Mouse (Mus musculus): ENCODE data around the gene Tnnt1. TPM values are rescaled to one million over a fixed set of nuclear protein-coding genes. Genes with fewer than 3 reads are reported as not detected.

The Tnnt1 gene
- polyA plus RNA-seq, 1 experiment: 1.8 TPM

DNA sequence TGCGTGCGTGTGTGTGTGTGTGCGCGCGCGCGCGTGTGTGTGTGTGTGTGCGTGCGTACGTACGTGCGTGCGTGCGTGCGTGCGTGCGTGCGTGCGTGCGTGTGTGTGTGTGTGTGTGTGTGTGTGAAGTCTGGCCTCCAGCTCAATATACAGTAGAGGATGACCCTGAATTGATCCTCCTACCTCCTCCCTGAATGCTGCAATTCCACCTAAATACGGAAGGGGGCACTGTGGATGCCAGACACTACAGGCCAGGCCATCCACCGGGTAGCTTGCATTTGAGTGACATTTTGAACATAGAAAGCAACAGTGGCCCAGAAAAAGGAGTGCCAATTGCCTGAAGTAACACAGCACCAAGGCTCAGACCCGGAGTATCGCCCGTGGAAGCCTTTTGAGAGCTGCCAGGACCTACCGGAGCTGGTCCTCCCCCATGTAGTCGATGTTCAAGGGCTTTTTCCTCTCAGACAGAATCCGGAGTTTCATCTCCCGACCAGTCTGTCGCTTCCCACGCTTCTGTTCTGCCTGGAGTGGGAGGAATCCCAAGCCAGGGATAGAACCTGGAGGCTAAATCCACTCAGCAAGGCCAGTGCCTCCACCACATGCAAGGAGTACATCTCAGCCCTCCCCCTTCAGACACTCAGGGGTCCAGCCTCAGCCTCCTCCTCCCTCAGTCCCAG is 8.0 kb downstream of the Tnnt1 start:
- no peak overlapping the region for H3K4me3 ChIP-seq (ENCODE audit: control insufficient read depth, insufficient read depth, low read length)
- TF ChIP-seq CTCF (IDR thresholded peaks at IDR 0.05; ENCODE audit: borderline replicate concordance, control insufficient read depth, extremely low read depth, insufficient read depth, low read length, poor library complexity) (no peak), POLR2A (IDR thresholded peaks at IDR 0.05; ENCODE audit: control insufficient read depth, extremely low read depth, insufficient read depth, low read length, poor library complexity) (no peak)
- no peaks in the 10 kb centered on the region for H3K36me3 ChIP-seq (ENCODE audit: control insufficient read depth, insufficient read depth, low read length)
- no peak overlapping the region for H3K27ac ChIP-seq (ENCODE audit: control insufficient read depth, insufficient read depth, low read length)
- H3K27me3 ChIP-seq (ENCODE audit: control insufficient read depth, insufficient read depth, low read length): no peaks in the 10 kb centered on the region
- DNase-seq: no peak
- peaks cover 14% of the 10 kb centered on the region for H3K4me1 ChIP-seq (replicated peaks; ENCODE audit: control insufficient read depth, insufficient read depth, low read length)
- WGBS: 69% methylated on average over 32 of the region's 32 CpGs

DNA sequence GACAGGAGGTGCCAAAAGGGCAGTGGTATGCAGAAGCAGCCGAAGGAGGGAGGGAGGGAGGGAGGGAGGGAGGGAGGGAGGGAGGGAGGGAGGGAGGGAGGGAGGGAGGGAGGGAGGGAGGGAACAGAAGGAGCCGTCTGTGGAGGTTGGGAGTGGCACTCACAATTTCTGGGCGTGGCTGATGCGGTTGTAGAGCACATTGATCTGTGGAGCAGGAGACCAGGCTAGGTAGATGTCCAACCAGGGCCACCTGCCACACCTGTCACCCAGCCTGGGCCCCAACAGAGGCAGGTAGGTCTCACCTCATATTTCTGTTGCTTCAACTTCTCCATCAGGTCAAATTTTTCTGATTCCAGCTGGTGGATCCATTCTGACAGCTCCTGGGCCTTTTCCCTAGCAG is 9.0 kb downstream of the Tnnt1 start:
- TF ChIP-seq POLR2A (IDR thresholded peaks at IDR 0.05; ENCODE audit: control insufficient read depth, extremely low read depth, insufficient read depth, low read length, poor library complexity) (no peak), CTCF (IDR thresholded peaks at IDR 0.05; ENCODE audit: borderline replicate concordance, control insufficient read depth, extremely low read depth, insufficient read depth, low read length, poor library complexity) (no peak)
- H3K4me3 ChIP-seq (ENCODE audit: control insufficient read depth, insufficient read depth, low read length): no peak overlapping the region
- H3K27me3 ChIP-seq (ENCODE audit: control insufficient read depth, insufficient read depth, low read length): no peaks in the 10 kb centered on the region
- no peak for DNase-seq
- 81% methylated on average over 3 of the region's 4 CpGs for WGBS
- H3K36me3 ChIP-seq (ENCODE audit: control insufficient read depth, insufficient read depth, low read length): no peaks in the 10 kb centered on the region
- H3K4me1 ChIP-seq (replicated peaks; ENCODE audit: control insufficient read depth, insufficient read depth, low read length): peaks cover 17% of the 10 kb centered on the region
- no peak overlapping the region for H3K27ac ChIP-seq (ENCODE audit: control insufficient read depth, insufficient read depth, low read length)

DNA sequence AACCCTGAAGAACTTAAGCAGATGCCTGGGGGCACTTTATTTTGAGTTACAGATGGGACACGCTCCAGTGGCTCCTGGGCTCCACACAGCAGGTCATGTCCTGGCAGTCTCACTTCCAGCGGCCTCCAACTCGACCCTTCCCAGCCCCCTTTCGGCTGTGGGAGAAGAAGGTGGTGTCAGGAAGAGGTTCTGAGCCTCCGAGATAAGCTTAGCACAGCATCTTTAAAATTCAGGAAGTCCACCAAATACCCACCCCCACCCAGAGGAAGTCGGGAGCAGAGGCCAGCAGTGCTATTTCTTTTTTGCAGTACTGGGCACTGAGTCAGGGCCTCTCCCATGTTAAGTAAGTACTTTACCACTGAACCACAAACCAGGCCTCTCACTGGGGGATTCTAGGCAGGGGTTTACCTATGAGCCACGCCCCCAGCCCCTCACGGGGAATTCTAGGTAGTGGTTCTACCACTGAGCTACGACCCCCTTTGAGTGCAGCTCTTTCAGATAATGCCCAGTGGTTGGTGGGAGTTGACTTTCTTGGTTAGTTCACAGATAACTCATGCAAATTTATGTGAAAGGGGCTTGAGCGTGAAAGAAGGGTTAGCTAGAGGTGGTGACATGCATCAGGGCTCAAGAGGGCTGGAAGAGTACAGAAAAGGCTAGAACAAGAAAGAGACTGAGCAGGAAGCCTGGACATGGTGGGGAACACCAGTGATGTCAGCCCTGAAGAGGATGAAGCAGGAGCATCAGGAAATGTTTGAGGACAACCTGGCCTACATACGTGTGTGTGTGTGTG is 11.3 kb downstream of the Tnnt1 start:
- DNase-seq: no peak
- Histone ChIP-seq H3K4me1 (replicated peaks; ENCODE audit: control insufficient read depth, insufficient read depth, low read length) (peaks cover 18% of the 10 kb centered on the region), H3K27ac (ENCODE audit: control insufficient read depth, insufficient read depth, low read length) (no peak overlapping the region), H3K36me3 (ENCODE audit: control insufficient read depth, insufficient read depth, low read length) (no peaks in the 10 kb centered on the region), H3K4me3 (ENCODE audit: control insufficient read depth, insufficient read depth, low read length) (no peak overlapping the region), H3K27me3 (ENCODE audit: control insufficient read depth, insufficient read depth, low read length) (no peaks in the 10 kb centered on the region)
- WGBS: 54% methylated on average over 11 of the region's 11 CpGs
- TF ChIP-seq CTCF (IDR thresholded peaks at IDR 0.05; ENCODE audit: borderline replicate concordance, control insufficient read depth, extremely low read depth, insufficient read depth, low read length, poor library complexity) (no peak), POLR2A (IDR thresholded peaks at IDR 0.05; ENCODE audit: control insufficient read depth, extremely low read depth, insufficient read depth, low read length, poor library complexity) (no peak)

DNA sequence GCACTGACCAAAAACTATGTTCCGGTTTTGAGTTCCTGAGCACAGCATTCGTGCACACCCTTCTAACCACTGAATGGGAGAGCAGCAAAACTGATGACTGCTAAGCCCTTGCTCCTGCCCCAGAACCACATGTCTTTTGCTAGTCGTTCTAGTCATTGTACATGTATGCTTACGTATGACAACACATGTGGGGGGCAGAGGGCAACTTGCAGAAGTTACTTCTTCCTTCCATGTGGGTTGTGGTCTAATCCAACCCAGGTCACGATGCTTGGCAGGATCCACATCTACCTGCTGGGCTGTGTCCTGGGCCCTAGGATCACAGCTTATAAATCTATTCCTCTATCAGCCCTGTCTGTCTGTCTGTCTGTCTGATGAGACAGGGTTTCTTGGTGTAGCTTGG is 12.3 kb downstream of the Tnnt1 start:
- 79% methylated on average over 5 of the region's 5 CpGs for WGBS
- no peak for DNase-seq
- Histone ChIP-seq H3K27ac (ENCODE audit: control insufficient read depth, insufficient read depth, low read length) (no peak overlapping the region), H3K4me3 (ENCODE audit: control insufficient read depth, insufficient read depth, low read length) (no peak overlapping the region), H3K36me3 (ENCODE audit: control insufficient read depth, insufficient read depth, low read length) (no peaks in the 10 kb centered on the region), H3K4me1 (replicated peaks; ENCODE audit: control insufficient read depth, insufficient read depth, low read length) (peaks cover 19% of the 10 kb centered on the region), H3K27me3 (ENCODE audit: control insufficient read depth, insufficient read depth, low read length) (no peaks in the 10 kb centered on the region)
- TF ChIP-seq CTCF (IDR thresholded peaks at IDR 0.05; ENCODE audit: borderline replicate concordance, control insufficient read depth, extremely low read depth, insufficient read depth, low read length, poor library complexity) (no peak), POLR2A (IDR thresholded peaks at IDR 0.05; ENCODE audit: control insufficient read depth, extremely low read depth, insufficient read depth, low read length, poor library complexity) (no peak)

DNA sequence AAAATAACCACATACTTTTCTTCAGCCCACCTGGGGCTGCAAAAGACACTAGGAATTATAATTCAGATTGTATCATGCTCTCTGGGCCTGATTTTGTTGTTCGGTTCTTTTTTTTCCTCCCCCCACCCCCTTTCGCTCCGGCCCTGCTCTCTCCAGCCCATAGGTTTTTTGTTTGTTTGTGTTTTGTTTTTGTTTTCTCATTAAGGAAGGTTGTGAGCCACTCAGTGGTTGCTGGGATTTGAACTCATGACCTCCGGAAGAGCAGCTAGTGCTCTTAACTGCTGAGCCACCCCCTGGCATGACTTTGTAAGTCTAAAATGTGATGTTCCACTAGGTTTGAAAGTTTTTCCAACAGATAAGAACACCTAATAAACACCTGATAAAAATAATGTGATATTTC is 13.1 kb downstream of the Tnnt1 start:
- Histone ChIP-seq H3K27ac (ENCODE audit: control insufficient read depth, insufficient read depth, low read length) (no peak overlapping the region), H3K36me3 (ENCODE audit: control insufficient read depth, insufficient read depth, low read length) (no peaks in the 10 kb centered on the region), H3K27me3 (ENCODE audit: control insufficient read depth, insufficient read depth, low read length) (no peaks in the 10 kb centered on the region), H3K4me3 (ENCODE audit: control insufficient read depth, insufficient read depth, low read length) (no peak overlapping the region), H3K4me1 (replicated peaks; ENCODE audit: control insufficient read depth, insufficient read depth, low read length) (peaks cover 22% of the 10 kb centered on the region)
- TF ChIP-seq POLR2A (IDR thresholded peaks at IDR 0.05; ENCODE audit: control insufficient read depth, extremely low read depth, insufficient read depth, low read length, poor library complexity): no peak
- TF ChIP-seq CTCF (IDR thresholded peaks at IDR 0.05; ENCODE audit: borderline replicate concordance, control insufficient read depth, extremely low read depth, insufficient read depth, low read length, poor library complexity): no peak
- no peak for DNase-seq
- 91% methylated on average over 4 of the region's 4 CpGs for WGBS

DNA sequence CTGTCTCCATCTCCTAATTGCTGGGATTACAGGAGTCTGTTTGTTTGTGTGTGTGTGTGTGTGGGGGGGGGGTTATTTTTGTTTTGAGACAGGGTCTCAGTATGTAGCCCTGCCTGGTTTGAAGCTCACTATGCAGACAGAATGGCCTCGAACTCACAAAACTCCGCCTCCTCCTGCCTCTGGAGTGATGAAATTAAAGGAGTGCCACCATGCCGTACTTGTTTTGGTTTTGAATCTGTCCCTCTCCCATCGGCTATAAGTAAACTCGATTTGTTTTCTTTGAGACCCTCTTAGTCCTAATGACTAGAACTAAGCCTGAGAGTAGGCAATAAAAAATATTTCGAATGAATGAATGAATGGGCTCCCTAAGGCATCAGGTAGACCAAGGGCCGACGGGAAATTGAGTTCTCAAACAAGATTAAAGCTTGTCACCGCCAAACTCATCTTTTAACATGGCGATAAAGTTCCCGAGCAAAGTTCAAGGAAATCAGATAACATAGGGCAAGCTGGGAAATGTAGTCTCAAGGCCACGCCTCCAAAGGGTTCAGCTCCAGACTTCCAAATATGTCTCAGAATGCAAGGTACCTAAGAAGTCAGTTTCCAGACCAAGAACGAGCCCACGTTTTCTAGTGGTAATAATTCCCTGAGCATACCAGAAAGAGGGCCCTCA is 13.6 kb downstream of the Tnnt1 start:
- peaks cover 22% of the 10 kb centered on the region for H3K4me1 ChIP-seq (replicated peaks; ENCODE audit: control insufficient read depth, insufficient read depth, low read length)
- peak; percentile 30 for DNase-seq
- WGBS: 53% methylated on average over 14 of the region's 14 CpGs
- no peak for TF ChIP-seq POLR2A (IDR thresholded peaks at IDR 0.05; ENCODE audit: control insufficient read depth, extremely low read depth, insufficient read depth, low read length, poor library complexity)
- TF ChIP-seq CTCF (IDR thresholded peaks at IDR 0.05; ENCODE audit: borderline replicate concordance, control insufficient read depth, extremely low read depth, insufficient read depth, low read length, poor library complexity): no peak
- no peak overlapping the region for H3K27ac ChIP-seq (ENCODE audit: control insufficient read depth, insufficient read depth, low read length)
- H3K4me3 ChIP-seq (ENCODE audit: control insufficient read depth, insufficient read depth, low read length): no peak overlapping the region
- no peaks in the 10 kb centered on the region for H3K27me3 ChIP-seq (ENCODE audit: control insufficient read depth, insufficient read depth, low read length)
- H3K36me3 ChIP-seq (ENCODE audit: control insufficient read depth, insufficient read depth, low read length): no peaks in the 10 kb centered on the region
